In the genomic region with DNA sequence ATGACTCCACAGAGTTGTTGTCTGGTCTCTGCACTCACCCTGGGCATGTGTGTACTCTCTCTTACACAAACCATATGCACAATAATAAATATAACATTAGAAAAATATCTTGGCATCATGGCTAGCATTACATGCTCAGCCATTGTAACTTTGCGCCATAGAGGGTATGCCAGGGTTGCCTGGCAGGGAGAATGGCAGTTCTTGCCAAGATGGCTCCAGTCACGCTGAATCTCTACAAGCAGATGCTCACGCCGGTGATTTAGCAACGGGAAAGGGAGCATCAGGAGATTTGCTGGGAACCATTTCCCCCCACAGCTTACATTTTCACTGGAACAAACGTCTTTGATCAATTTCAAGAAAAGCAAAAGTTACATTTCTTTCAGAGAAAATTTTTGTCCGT, we compare ENCODE assay signal across 15 mouse cellular contexts. TPM values are rescaled to one million over a fixed set of nuclear protein-coding genes. Genes with fewer than 3 reads are reported as not detected.
A peak's percentile ranks its signal among the peaks of the same experiment; 100 is the strongest.
DNase-seq lines count a peak whose midpoint lies in the region; ATAC-seq and TF ChIP-seq lines count a peak whose summit lies in the region.
"Had no signal": no experiment of that assay in that cellular context is flagged by ENCODE, and none has a peak within 500 bp of the region (broad histone marks: within the 10 kb centered on the region; RNA-seq: fewer than 3 reads in every experiment).

No protein-coding gene starts in this region.

- TF ChIP-seq CTCF in forebrain, postnatal 0 days (IDR thresholded peaks at IDR 0.05; ENCODE audit: low read depth), result no peak
- TF ChIP-seq CTCF in midbrain, postnatal 0 days (IDR thresholded peaks at IDR 0.05), result no peak

- H3K4me3 ChIP-seq in forebrain, embryonic 13.5 days, result no peak overlapping the region
- no peak overlapping the region for H3K4me3 ChIP-seq in forebrain, embryonic 12.5 days (replicated peaks)
- H3K4me3 ChIP-seq in midbrain, embryonic 14.5 days (replicated peaks; ENCODE audit: low read depth, low read length), result no peak overlapping the region
- H3K4me3 ChIP-seq in midbrain, embryonic 11.5 days (ENCODE audit: low read depth, low read length), result no peak overlapping the region
- H3K4me3 ChIP-seq in forebrain, postnatal 0 days (ENCODE audit: low read depth, low read length), result no peak overlapping the region
- H3K4me3 ChIP-seq in midbrain, postnatal 0 days (ENCODE audit: low read depth, low read length), result no peak overlapping the region
- H3K4me3 ChIP-seq: embryonic facial prominence, embryonic 13.5 days; limb, embryonic 12.5 days; stomach, embryonic 15.5 days had no signal

- H3K36me3 ChIP-seq in forebrain, embryonic 13.5 days (ENCODE audit: poor library complexity, severe bottlenecking), result no peaks in the 10 kb centered on the region
- no peaks in the 10 kb centered on the region for H3K36me3 ChIP-seq in forebrain, embryonic 12.5 days (replicated peaks)
- H3K36me3 ChIP-seq in midbrain, embryonic 14.5 days (ENCODE audit: control insufficient read depth, insufficient read depth, low read length), result no peaks in the 10 kb centered on the region
- H3K36me3 ChIP-seq in midbrain, embryonic 11.5 days (ENCODE audit: control insufficient read depth, insufficient read depth, low read length), result no peaks in the 10 kb centered on the region
- H3K36me3 ChIP-seq in forebrain, postnatal 0 days (ENCODE audit: insufficient read depth), result no peaks in the 10 kb centered on the region
- H3K36me3 ChIP-seq in midbrain, postnatal 0 days (ENCODE audit: insufficient read depth, low read length), result no peaks in the 10 kb centered on the region
- H3K36me3 ChIP-seq: embryonic facial prominence, embryonic 13.5 days; limb, embryonic 12.5 days; stomach, embryonic 15.5 days had no signal

- WGBS in forebrain, embryonic 13.5 days, result 76% methylated on average over 7 of the region's 7 CpGs
- WGBS in forebrain, embryonic 12.5 days, result 88% methylated on average over 7 of the region's 7 CpGs
- 75% methylated on average over 7 of the region's 7 CpGs for WGBS in midbrain, embryonic 14.5 days
- WGBS in midbrain, embryonic 11.5 days, result 84% methylated on average over 7 of the region's 7 CpGs
- WGBS in forebrain, postnatal 0 days, result 44% methylated on average over 7 of the region's 7 CpGs
- WGBS in midbrain, postnatal 0 days, result 46% methylated on average over 7 of the region's 7 CpGs

- H3K27ac ChIP-seq in forebrain, embryonic 13.5 days, result no peak overlapping the region
- H3K27ac ChIP-seq in forebrain, embryonic 12.5 days, result no peak overlapping the region
- peak overlapping the region; percentile 27 for H3K27ac ChIP-seq in midbrain, embryonic 14.5 days (replicated peaks; ENCODE audit: low read depth, low read length)
- no peak overlapping the region for H3K27ac ChIP-seq in midbrain, embryonic 11.5 days (ENCODE audit: low read depth, low read length)
- peak overlapping the region; percentile 41 for H3K27ac ChIP-seq in forebrain, postnatal 0 days (ENCODE audit: low read depth, low read length)
- H3K27ac ChIP-seq in midbrain, postnatal 0 days (ENCODE audit: low read depth, low read length), result peak overlapping the region; percentile 13
- H3K27ac ChIP-seq: embryonic facial prominence, embryonic 13.5 days; kidney, postnatal 0 days; limb, embryonic 12.5 days; stomach, embryonic 15.5 days had no signal

- DNase-seq in midbrain, embryonic 14.5 days, result peak; percentile 57
- no peak for DNase-seq in midbrain, embryonic 11.5 days (ENCODE audit: low spot score, missing footprints)
- DNase-seq in forebrain, postnatal 0 days, result peak; percentile 71
- DNase-seq in midbrain, postnatal 0 days (ENCODE audit: low spot score), result peak; percentile 77
- DNase-seq in urinary bladder, postnatal 25 days (ENCODE audit: low spot score), result no peak
- DNase-seq in testis, postnatal 14 days (ENCODE audit: low spot score), result no peak
- DNase-seq: lung, adult 18-20 months had no signal

- no peaks in the 10 kb centered on the region for H3K9me3 ChIP-seq in forebrain, embryonic 13.5 days (replicated peaks)
- no peaks in the 10 kb centered on the region for H3K9me3 ChIP-seq in forebrain, embryonic 12.5 days
- no peaks in the 10 kb centered on the region for H3K9me3 ChIP-seq in midbrain, embryonic 14.5 days (ENCODE audit: control insufficient read depth, low read length)
- no peaks in the 10 kb centered on the region for H3K9me3 ChIP-seq in midbrain, embryonic 11.5 days (ENCODE audit: control insufficient read depth, low read length)
- no peaks in the 10 kb centered on the region for H3K9me3 ChIP-seq in forebrain, postnatal 0 days (ENCODE audit: low read length)
- no peaks in the 10 kb centered on the region for H3K9me3 ChIP-seq in midbrain, postnatal 0 days (ENCODE audit: low read length)
- H3K9me3 ChIP-seq: embryonic facial prominence, embryonic 13.5 days; limb, embryonic 12.5 days; stomach, embryonic 15.5 days had no signal

- H3K27me3 ChIP-seq in forebrain, embryonic 13.5 days, result no peaks in the 10 kb centered on the region
- no peaks in the 10 kb centered on the region for H3K27me3 ChIP-seq in forebrain, embryonic 12.5 days
- H3K27me3 ChIP-seq in midbrain, embryonic 14.5 days (ENCODE audit: control insufficient read depth, insufficient read depth, low read length), result no peaks in the 10 kb centered on the region
- no peaks in the 10 kb centered on the region for H3K27me3 ChIP-seq in midbrain, embryonic 11.5 days (ENCODE audit: control insufficient read depth, insufficient read depth, low read length)
- H3K27me3 ChIP-seq in forebrain, postnatal 0 days (ENCODE audit: insufficient read depth, low read length), result no peaks in the 10 kb centered on the region
- no peaks in the 10 kb centered on the region for H3K27me3 ChIP-seq in midbrain, postnatal 0 days (ENCODE audit: insufficient read depth, low read length)
- H3K27me3 ChIP-seq: embryonic facial prominence, embryonic 13.5 days; limb, embryonic 12.5 days; stomach, embryonic 15.5 days had no signal

- H3K4me2 ChIP-seq in forebrain, embryonic 13.5 days, result no peak overlapping the region
- no peak overlapping the region for H3K4me2 ChIP-seq in forebrain, embryonic 12.5 days
- no peak overlapping the region; the same call in 1 of the 2 replicates for H3K4me2 ChIP-seq in midbrain, embryonic 14.5 days (ENCODE audit: low read length)
- H3K4me2 ChIP-seq in midbrain, embryonic 11.5 days, result no peak overlapping the region
- H3K4me2 ChIP-seq in forebrain, postnatal 0 days (ENCODE audit: low read depth), result peak overlapping the region; percentile 13; the same call in 1 of the 2 replicates
- H3K4me2 ChIP-seq in midbrain, postnatal 0 days (ENCODE audit: low read depth, low read length, poor library complexity, severe bottlenecking), result no peak overlapping the region
- H3K4me2 ChIP-seq: embryonic facial prominence, embryonic 13.5 days; heart, embryonic 11.5 days; limb, embryonic 12.5 days; stomach, embryonic 15.5 days had no signal

- H3K4me1 ChIP-seq in forebrain, embryonic 13.5 days, result peaks cover 6% of the 10 kb centered on the region; the same call in 1 of the 2 replicates
- no peaks in the 10 kb centered on the region for H3K4me1 ChIP-seq in forebrain, embryonic 12.5 days
- 0 out of 2 replicates have a peak, but pooled peaks cover 7% of the 10 kb centered on the region for H3K4me1 ChIP-seq in midbrain, embryonic 14.5 days (ENCODE audit: control insufficient read depth, insufficient read depth, low read length)
- no peaks in the 10 kb centered on the region for H3K4me1 ChIP-seq in midbrain, embryonic 11.5 days (ENCODE audit: control insufficient read depth, insufficient read depth, low read length)
- H3K4me1 ChIP-seq in forebrain, postnatal 0 days (ENCODE audit: insufficient read depth), result 0 out of 2 replicates have a peak, but pooled peaks cover 8% of the 10 kb centered on the region
- no peaks in the 10 kb centered on the region for H3K4me1 ChIP-seq in midbrain, postnatal 0 days (ENCODE audit: insufficient read depth, low read length)
- H3K4me1 ChIP-seq: embryonic facial prominence, embryonic 13.5 days; limb, embryonic 12.5 days; stomach, embryonic 15.5 days had no signal

- peak; percentile 68; the same call in 1 of the 2 replicates for ATAC-seq in forebrain, embryonic 13.5 days
- no peak for ATAC-seq in forebrain, embryonic 12.5 days (ENCODE audit: low FRiP score)
- no peak for ATAC-seq in midbrain, embryonic 14.5 days (ENCODE audit: low FRiP score, low TSS enrichment)
- ATAC-seq in midbrain, embryonic 11.5 days (ENCODE audit: low FRiP score), result no peak
- ATAC-seq in forebrain, postnatal 0 days, result peak; percentile 76
- peak; percentile 20; the same call in 1 of the 2 replicates for ATAC-seq in midbrain, postnatal 0 days (ENCODE audit: low FRiP score)

- H3K9ac ChIP-seq in forebrain, embryonic 13.5 days, result no peak overlapping the region
- no peak overlapping the region for H3K9ac ChIP-seq in forebrain, embryonic 12.5 days
- no peak overlapping the region for H3K9ac ChIP-seq in midbrain, embryonic 14.5 days (replicated peaks; ENCODE audit: low read length)
- no peak overlapping the region for H3K9ac ChIP-seq in midbrain, embryonic 11.5 days (ENCODE audit: low read length)
- H3K9ac ChIP-seq in forebrain, postnatal 0 days, result no peak overlapping the region
- no peak overlapping the region for H3K9ac ChIP-seq in midbrain, postnatal 0 days (replicated peaks; ENCODE audit: low read length, poor library complexity, severe bottlenecking)
- H3K9ac ChIP-seq: embryonic facial prominence, embryonic 13.5 days; limb, embryonic 12.5 days; stomach, embryonic 15.5 days had no signal

RNA-seq across cellular contexts. Expression of gene Gm14085, which starts 46.5 kb away (rescaled TPM):
- not detected in 2 replicates for polyA plus RNA-seq in forebrain, embryonic 13.5 days (2015; fragmentation: Nextera tagmentation; extraction: Ambion mirVana)
- polyA plus RNA-seq in forebrain, embryonic 12.5 days (2016; fragmentation: Nextera tagmentation; extraction: Ambion mirVana), result not detected in 2 replicates
- not detected in 2 replicates for polyA plus RNA-seq in midbrain, embryonic 14.5 days (2014; fragmentation: Nextera tagmentation; extraction: Ambion mirVana)
- polyA plus RNA-seq in midbrain, embryonic 11.5 days (2014; fragmentation: Nextera tagmentation; extraction: Ambion mirVana), result not detected in 2 replicates
- not detected in 2 replicates for total RNA-seq in forebrain, postnatal 0 days (2014; rRNA removed)
- polyA plus RNA-seq in forebrain, postnatal 0 days (2015; fragmentation: Nextera tagmentation; extraction: Ambion mirVana), result not detected in 2 replicates
- total RNA-seq in midbrain, postnatal 0 days (2014; rRNA removed), result 0.05 TPM in 2 replicates
- polyA plus RNA-seq in midbrain, postnatal 0 days (2015; fragmentation: Nextera tagmentation; extraction: Ambion mirVana), result not detected in 2 replicates
- total RNA-seq: hematopoietic stem cell, adult 5-6 weeks had no signal
- polyA plus RNA-seq: embryonic facial prominence, embryonic 13.5 days; heart, embryonic 11.5 days; kidney, postnatal 0 days; limb, embryonic 12.5 days had no signal

Comparison
In these comparisons a context has a peak if more than half of its experiments do, and no peak if none do; other contexts are left out.
1. ATAC-seq: peak in forebrain, embryonic 13.5 days (single experiment), forebrain, postnatal 0 days (single experiment) and midbrain, postnatal 0 days (single experiment); none in forebrain, embryonic 12.5 days (single experiment), midbrain, embryonic 14.5 days (single experiment) and midbrain, embryonic 11.5 days (single experiment).
2. H3K27ac ChIP-seq: peak in midbrain, embryonic 14.5 days (single experiment), forebrain, postnatal 0 days (single experiment) and midbrain, postnatal 0 days (single experiment); none in forebrain, embryonic 13.5 days (single experiment), forebrain, embryonic 12.5 days (single experiment) and midbrain, embryonic 11.5 days (single experiment).
3. DNase-seq: peak in midbrain, embryonic 14.5 days (single experiment), forebrain, postnatal 0 days (single experiment) and midbrain, postnatal 0 days (single experiment); none in midbrain, embryonic 11.5 days (single experiment), urinary bladder, postnatal 25 days (single experiment) and testis, postnatal 14 days (single experiment).